9 mouse cellular contexts compared by ENCODE assay signal in the genomic region with DNA sequence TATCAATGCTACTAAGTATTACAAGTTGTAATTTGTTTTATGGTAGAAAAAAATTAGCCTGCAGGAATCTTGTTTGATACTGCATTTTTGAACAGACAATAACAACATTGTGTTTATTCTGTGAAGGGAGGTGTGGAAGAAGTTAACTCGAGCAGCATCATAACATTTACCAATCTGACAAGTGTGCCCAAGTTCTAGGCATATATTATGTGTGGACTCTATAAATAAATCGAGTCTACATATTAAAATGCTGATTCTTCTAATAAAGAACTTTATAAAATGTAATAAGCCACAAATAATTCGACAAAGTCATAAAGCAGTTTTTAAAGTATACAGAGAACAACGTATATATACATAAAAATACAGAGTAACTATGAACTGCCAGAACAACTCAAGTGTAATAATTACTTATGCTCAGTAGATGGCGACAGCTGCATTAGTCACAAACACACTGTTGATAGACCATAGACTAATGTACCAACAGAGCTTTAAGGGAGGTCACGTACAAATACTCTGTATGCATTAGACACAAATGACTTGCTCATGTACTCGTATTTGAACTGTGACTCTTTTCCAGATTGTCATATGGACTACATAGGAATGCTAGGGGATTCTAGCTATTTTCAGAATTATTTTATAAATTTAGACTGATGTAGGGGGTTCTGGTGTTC.
A peak's percentile ranks its signal among the peaks of the same experiment; 100 is the strongest.
DNase-seq lines count a peak whose midpoint lies in the region; ATAC-seq and TF ChIP-seq lines count a peak whose summit lies in the region.
"Had no signal": no experiment of that assay in that cellular context is flagged by ENCODE, and none has a peak within 500 bp of the region (broad histone marks: within the 10 kb centered on the region; RNA-seq: fewer than 3 reads in every experiment).

No protein-coding gene starts in this region.

- peak; percentile 81 for ATAC-seq in hindbrain, embryonic 15.5 days (ENCODE audit: low FRiP score, low read depth)

- H3K4me2 ChIP-seq in hindbrain, embryonic 15.5 days = no peak overlapping the region
- H3K4me2 ChIP-seq: embryonic facial prominence, embryonic 13.5 days had no signal

- H3K9me3 ChIP-seq in E14TG2a.4 (ENCODE audit: low read length) = no peaks in the 10 kb centered on the region
- no peaks in the 10 kb centered on the region for H3K9me3 ChIP-seq in hindbrain, embryonic 15.5 days
- H3K9me3 ChIP-seq: embryonic facial prominence, embryonic 13.5 days had no signal

- no peak overlapping the region for H3K4me3 ChIP-seq in kidney, adult 2 months (ENCODE audit: insufficient read depth, low read depth, low read length)
- no peak overlapping the region for H3K4me3 ChIP-seq in E14TG2a.4 (replicated peaks; ENCODE audit: low read length)
- H3K4me3 ChIP-seq in hindbrain, embryonic 15.5 days = no peak overlapping the region
- no peak overlapping the region for H3K4me3 ChIP-seq in lung, adult 2 months (replicated peaks; ENCODE audit: extremely low read depth, low read depth, low read length)
- H3K4me3 ChIP-seq: embryonic facial prominence, embryonic 13.5 days had no signal

- peak; percentile 75 for DNase-seq in kidney, adult 2 months
- DNase-seq in kidney, adult 18-20 months = no peak
- DNase-seq in c-Kit-positive CD71-positive TER-119-positive erythroid progenitor cells, embryonic 14.5 days (ENCODE audit: low spot score) = peak; percentile 51
- DNase-seq in lung, adult 2 months = no peak
- peak; percentile 82 for DNase-seq in retina, postnatal 1 day
- DNase-seq in gastrocnemius, adult 8-10 months (ENCODE audit: low spot score in 2 of 2) = no peak

- peak; percentile 36 for TF ChIP-seq CTCF in kidney, adult 2 months (conservative IDR thresholded peaks at IDR 0.05; ENCODE audit: insufficient read depth, insufficient read length, low read depth, low read length)
- TF ChIP-seq CTCF in E14TG2a.4 (conservative IDR thresholded peaks at IDR 0.05; ENCODE audit: low read length) = peak; percentile 31; the same call in 1 of the 2 replicates
- peak; percentile 55; the same call in 1 of the 2 replicates for TF ChIP-seq CTCF in lung, adult 2 months (IDR thresholded peaks at IDR 0.05; ENCODE audit: insufficient read depth, low read length)

- H3K27ac ChIP-seq in kidney, adult 2 months (ENCODE audit: insufficient read depth, low read depth, low read length) = no peak overlapping the region
- H3K27ac ChIP-seq in hindbrain, embryonic 15.5 days (replicated peaks) = no peak overlapping the region
- H3K27ac ChIP-seq: embryonic facial prominence, embryonic 13.5 days had no signal

- no peaks in the 10 kb centered on the region for H3K27me3 ChIP-seq in kidney, adult 2 months (replicated peaks; ENCODE audit: control insufficient read depth, insufficient read depth, low read length)
- no peaks in the 10 kb centered on the region for H3K27me3 ChIP-seq in E14TG2a.4 (ENCODE audit: insufficient read depth, low read length)
- H3K27me3 ChIP-seq in hindbrain, embryonic 15.5 days = no peaks in the 10 kb centered on the region
- H3K27me3 ChIP-seq: embryonic facial prominence, embryonic 13.5 days had no signal

- WGBS in kidney, adult 2 months = 20% methylated on average over 7 of the region's 7 CpGs
- WGBS in hindbrain, embryonic 15.5 days = 22% methylated on average over 7 of the region's 7 CpGs
- 20% methylated on average over 7 of the region's 7 CpGs for WGBS in lung, adult 2 months

- H3K4me1 ChIP-seq in kidney, adult 2 months (ENCODE audit: control insufficient read depth, insufficient read depth, low read length) = no peaks in the 10 kb centered on the region
- no peaks in the 10 kb centered on the region for H3K4me1 ChIP-seq in E14TG2a.4 (replicated peaks; ENCODE audit: low read depth, low read length)
- H3K4me1 ChIP-seq in hindbrain, embryonic 15.5 days (replicated peaks) = no peaks in the 10 kb centered on the region
- H3K4me1 ChIP-seq in lung, adult 2 months (ENCODE audit: control insufficient read depth, insufficient read depth, low read length) = no peaks in the 10 kb centered on the region; the same call in 1 of the 2 replicates
- H3K4me1 ChIP-seq: embryonic facial prominence, embryonic 13.5 days had no signal

- H3K36me3 ChIP-seq in kidney, adult 2 months (ENCODE audit: control insufficient read depth, insufficient read depth, low read length) = no peaks in the 10 kb centered on the region
- H3K36me3 ChIP-seq in E14TG2a.4 (ENCODE audit: insufficient read depth, low read length) = no peaks in the 10 kb centered on the region
- no peaks in the 10 kb centered on the region for H3K36me3 ChIP-seq in hindbrain, embryonic 15.5 days
- H3K36me3 ChIP-seq: embryonic facial prominence, embryonic 13.5 days had no signal

- no peak for TF ChIP-seq POLR2A in kidney, adult 2 months (IDR thresholded peaks at IDR 0.05; ENCODE audit: low read depth, low read length)
- no peak for TF ChIP-seq POLR2A in lung, adult 2 months (IDR thresholded peaks at IDR 0.05; ENCODE audit: borderline replicate concordance, extremely low read depth, low read depth, low read length)

- H3K9ac ChIP-seq in hindbrain, embryonic 15.5 days = no peak overlapping the region
- H3K9ac ChIP-seq: embryonic facial prominence, embryonic 13.5 days had no signal

Comparison
In these comparisons a context has a peak if more than half of its experiments do, and no peak if none do; other contexts are left out.
1. DNase-seq: peak in kidney, adult 2 months (single experiment), c-Kit-positive CD71-positive TER-119-positive erythroid progenitor cells, embryonic 14.5 days (single experiment) and retina, postnatal 1 day (single experiment); none in kidney, adult 18-20 months (single experiment), lung, adult 2 months (single experiment) and gastrocnemius, adult 8-10 months (0 of 2).
2. Peak in every context shown above with its lines, with median percentiles within 50 percentile points of each other: CTCF ChIP-seq.